Mouse (Mus musculus) spleen, postnatal 4 days (tissue): ENCODE measurements at regions not wholly inside any gene's neighbourhood (a gene's known extent, or its start where the extent isn't known, plus 50 kb on each side); places are given as distances from the start of the nearest gene placed in this dataset.

Experiments
- DNase-seq, 2 experiments: peaks; one replicate each; pipeline ENCODE4 v3.0.0; 2022; ENCODE audit warnings: low spot score in 2 of 2

- no peak for DNase-seq
Measured at GRCm38 (mm10) chr2:3940786-3941185, 76.7 kb upstream of the Frmd4a start.

GRCm38 (mm10) chr2:3941496-3941895, 76.0 kb upstream of the Frmd4a start:
- no peak for DNase-seq

GRCm38 (mm10) chr2:3947432-3947831, 70.1 kb upstream of the Frmd4a start:
- DNase-seq, result no peak

- DNase-seq, result no peak
Measured at GRCm38 (mm10) chr2:3948331-3948730, 69.2 kb upstream of the Frmd4a start.

GRCm38 (mm10) chr2:3957491-3957890, 60.0 kb upstream of the Frmd4a start:
- no peak for DNase-seq

- peak in 1 of 2 experiments; percentile 51 for DNase-seq
Measured at GRCm38 (mm10) chr2:3958065-3958641, 59.4 kb upstream of the Frmd4a start.

- DNase-seq, result peak in 1 of 2 experiments; percentile 17
Measured at GRCm38 (mm10) chr2:3958711-3959110, 58.8 kb upstream of the Frmd4a start.

- no peak for DNase-seq
Measured at GRCm38 (mm10) chr2:3959181-3959580, 58.3 kb upstream of the Frmd4a start.

- no peak for DNase-seq
Measured at GRCm38 (mm10) chr2:3960213-3960612, 57.3 kb upstream of the Frmd4a start.

- DNase-seq, result no peak
Measured at GRCm38 (mm10) chr2:3964351-3964750, 53.2 kb upstream of the Frmd4a start.
